Mouse (Mus musculus) heart, embryonic 16.5 days (tissue): Measurements from ENCODE around the gene Alkbh7. TPM values are rescaled to one million over a fixed set of nuclear protein-coding genes. Genes with fewer than 3 reads are reported as not detected.

Experiments used
- ATAC-seq: fragments of 200-750 bp; cut with Nextera tagmentation; replicated peaks from 2 replicates; pipeline ENCODE4 v1.8.0; 2017; ENCODE audit warnings: moderate number of reproducible peaks; ENCODE audit not compliant: insufficient read depth, low FRiP score; ENCODE audit errors: extremely low read depth
- H3K27ac ChIP-seq: fragments of 300-500 bp; sonication (generic); 2 replicates; pipeline ENCODE4 v1.5.1; 2014; ENCODE audit warnings: mild to moderate bottlenecking, low read length, control low read depth, moderate library complexity
- H3K27me3 ChIP-seq: fragments of 300-500 bp; sonication (generic); 2 replicates; pipeline ENCODE4 v1.6.1; 2014; ENCODE audit warnings: low read length, mixed read lengths; ENCODE audit not compliant: control insufficient read depth, insufficient read depth
- H3K36me3 ChIP-seq: fragments of 300-500 bp; sonication (generic); 2 replicates; pipeline ENCODE4 v1.6.1; 2014; ENCODE audit not compliant: control insufficient read depth, insufficient read depth
- H3K4me1 ChIP-seq: fragments of 300-500 bp; sonication (generic); 2 replicates; pipeline ENCODE4 v1.6.1; 2014; ENCODE audit warnings: low read length, mixed read lengths; ENCODE audit not compliant: control insufficient read depth, insufficient read depth
- H3K4me2 ChIP-seq: fragments of 300-500 bp; sonication (generic); 2 replicates; pipeline ENCODE4 v1.6.1; 2014; ENCODE audit warnings: low read depth, mild to moderate bottlenecking, control low read depth, low read length
- H3K4me3 ChIP-seq: fragments of 300-500 bp; sonication (generic); 2 replicates; pipeline ENCODE4 v1.5.1; 2014; ENCODE audit warnings: mild to moderate bottlenecking, control low read depth, low read length
- H3K9ac ChIP-seq: fragments of 300-500 bp; sonication (generic); 2 replicates; pipeline ENCODE4 v1.6.1; 2014; ENCODE audit warnings: low read length, control low read depth
- H3K9me3 ChIP-seq: fragments of 300-500 bp; sonication (generic); replicated peaks from 2 replicates; pipeline ENCODE4 v1.6.1; 2016; ENCODE audit warnings: low read length; ENCODE audit not compliant: control insufficient read depth
- WGBS: fragments of 180-500 bp; shearing (Covaris S2); extraction: QIAGEN DNeasy Blood & Tissue Kit; methylation state at CpG from one replicate; pipeline ENCODE4 v1.1.7; 2014; 5-methylcytosine and 5-hydroxymethylcytosine counted together
- polyA plus RNA-seq: library from polyadenylated mRNA; unstranded; fragments of >200 nt; fragmentation: Nextera tagmentation; extraction: Ambion mirVana; gene quantifications from 2 replicates; pipeline ENCODE4 v1.2.1, GENCODE M21; 2015

The Alkbh7 gene
- polyA plus RNA-seq, 1 experiment from 2014 or later = 59.6 TPM

GRCm38 (mm10) chr17:56969321-56969720, 27.8 kb upstream of the Alkbh7 start:
- Histone ChIP-seq H3K36me3 (no peaks in the 10 kb centered on the region), H3K9ac (no peak overlapping the region), H3K4me2 (no peak overlapping the region), H3K4me3 (no peak overlapping the region), H3K9me3 (no peaks in the 10 kb centered on the region), H3K4me1 (no peaks in the 10 kb centered on the region), H3K27me3 (no peaks in the 10 kb centered on the region; the same call in 1 of the 2 replicates), H3K27ac (no peak overlapping the region)
- no peak for ATAC-seq
- WGBS = 60% methylated on average over 3 of the region's 3 CpGs

GRCm38 (mm10) chr17:56970081-56970480, 27.1 kb upstream of the Alkbh7 start:
- Histone ChIP-seq H3K9me3 (no peaks in the 10 kb centered on the region), H3K36me3 (no peaks in the 10 kb centered on the region), H3K27ac (no peak overlapping the region), H3K27me3 (no peaks in the 10 kb centered on the region; the same call in 1 of the 2 replicates), H3K4me3 (no peak overlapping the region), H3K4me1 (no peaks in the 10 kb centered on the region), H3K4me2 (no peak overlapping the region), H3K9ac (no peak overlapping the region)
- no peak for ATAC-seq
- 60% methylated on average over 5 of the region's 5 CpGs for WGBS

- Histone ChIP-seq H3K4me2 (no peak overlapping the region), H3K4me3 (no peak overlapping the region), H3K36me3 (no peaks in the 10 kb centered on the region), H3K9me3 (no peaks in the 10 kb centered on the region), H3K4me1 (no peaks in the 10 kb centered on the region), H3K9ac (no peak overlapping the region), H3K27ac (no peak overlapping the region), H3K27me3 (no peaks in the 10 kb centered on the region; the same call in 1 of the 2 replicates)
- no peak for ATAC-seq
- WGBS = 57% methylated on average over 12 of the region's 14 CpGs
These were observed 23.0 kb upstream of the Alkbh7 start for GRCm38 (mm10) chr17:56973956-56974707.

- ATAC-seq = no peak
- Histone ChIP-seq H3K9ac (no peak overlapping the region), H3K27ac (no peak overlapping the region), H3K4me2 (no peak overlapping the region), H3K9me3 (no peaks in the 10 kb centered on the region), H3K36me3 (no peaks in the 10 kb centered on the region), H3K4me3 (no peak overlapping the region), H3K27me3 (no peaks in the 10 kb centered on the region; the same call in 1 of the 2 replicates), H3K4me1 (no peaks in the 10 kb centered on the region)
- 66% methylated on average over 5 of the region's 5 CpGs for WGBS
These were observed 22.4 kb upstream of the Alkbh7 start for GRCm38 (mm10) chr17:56974708-56975240.

- H3K4me3 ChIP-seq = no peak overlapping the region
- WGBS = 66% methylated on average over 3 of the region's 3 CpGs
These were observed 21.7 kb upstream of the Alkbh7 start for GRCm38 (mm10) chr17:56975391-56975790.

GRCm38 (mm10) chr17:56976531-56977390, 20.4 kb upstream of the Alkbh7 start:
- no peak overlapping the region for H3K4me3 ChIP-seq
- no peaks in the 10 kb centered on the region; the same call in 1 of the 2 replicates for H3K27me3 ChIP-seq
- H3K9ac ChIP-seq = no peak overlapping the region
- H3K4me1 ChIP-seq = no peaks in the 10 kb centered on the region
- no peak overlapping the region for H3K27ac ChIP-seq
- no peak overlapping the region for H3K4me2 ChIP-seq
- no peaks in the 10 kb centered on the region for H3K9me3 ChIP-seq
- no peaks in the 10 kb centered on the region for H3K36me3 ChIP-seq
- ATAC-seq = no peak
- 65% methylated on average over 8 of the region's 8 CpGs for WGBS

More at GRCm38 (mm10) chr17:56975391-56975790, 21.7 kb upstream of the Alkbh7 start:
- no peak overlapping the region for H3K27ac ChIP-seq
- no peak overlapping the region for H3K9ac ChIP-seq
- H3K4me1 ChIP-seq = no peaks in the 10 kb centered on the region
- H3K9me3 ChIP-seq = no peaks in the 10 kb centered on the region
- no peak overlapping the region for H3K4me2 ChIP-seq
- no peak for ATAC-seq
- no peaks in the 10 kb centered on the region for H3K36me3 ChIP-seq
- no peaks in the 10 kb centered on the region; the same call in 1 of the 2 replicates for H3K27me3 ChIP-seq

GRCm38 (mm10) chr17:56979524-56979923, 17.6 kb upstream of the Alkbh7 start:
- no peak overlapping the region for H3K4me2 ChIP-seq
- H3K9ac ChIP-seq = no peak overlapping the region
- 27% methylated on average over 7 of the region's 8 CpGs for WGBS

GRCm38 (mm10) chr17:56981049-56981448, 16.1 kb upstream of the Alkbh7 start:
- H3K9me3 ChIP-seq = no peaks in the 10 kb centered on the region
- H3K4me2 ChIP-seq = no peak overlapping the region
- H3K27me3 ChIP-seq = no peaks in the 10 kb centered on the region
- H3K36me3 ChIP-seq = no peaks in the 10 kb centered on the region
- 69% methylated on average over 7 of the region's 7 CpGs for WGBS
- no peak for ATAC-seq
- H3K4me3 ChIP-seq = no peak overlapping the region
- no peaks in the 10 kb centered on the region for H3K4me1 ChIP-seq
- H3K9ac ChIP-seq = no peak overlapping the region
- H3K27ac ChIP-seq = no peak overlapping the region

More at GRCm38 (mm10) chr17:56979524-56979923, 17.6 kb upstream of the Alkbh7 start:
- H3K36me3 ChIP-seq = no peaks in the 10 kb centered on the region
- H3K27ac ChIP-seq = no peak overlapping the region
- no peaks in the 10 kb centered on the region for H3K9me3 ChIP-seq
- no peak for ATAC-seq
- no peaks in the 10 kb centered on the region for H3K4me1 ChIP-seq
- H3K4me3 ChIP-seq = no peak overlapping the region
- H3K27me3 ChIP-seq = no peaks in the 10 kb centered on the region
